In the genomic region with DNA sequence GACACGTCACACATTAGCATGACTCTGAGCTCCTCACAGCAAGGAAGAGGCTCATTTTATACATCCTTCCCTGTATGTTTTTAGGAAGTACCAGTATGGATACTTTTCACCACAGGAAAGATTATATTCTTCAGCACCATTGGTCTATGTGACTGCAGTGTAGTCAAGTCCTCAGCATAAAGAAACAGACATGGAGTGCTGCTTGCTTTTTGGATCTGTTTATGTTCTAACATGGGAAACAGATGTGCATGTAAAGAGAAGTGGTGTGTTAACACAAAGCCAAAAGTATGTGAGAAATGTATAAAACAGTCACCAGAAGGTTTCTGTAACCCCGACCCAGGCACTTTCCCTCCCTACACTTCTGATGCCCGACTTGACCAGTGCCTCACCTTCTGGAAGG, we compare ENCODE assay signal across 32 mouse cellular contexts.
DNase-seq lines count a peak whose midpoint lies in the region; ATAC-seq and TF ChIP-seq lines count a peak whose summit lies in the region.
"Had no signal": no experiment of that assay in that cellular context is flagged by ENCODE, and none has a peak within 500 bp of the region (broad histone marks: within the 10 kb centered on the region; RNA-seq: fewer than 3 reads in every experiment).

No protein-coding gene starts in this region.

- no peak overlapping the region for H3K9ac ChIP-seq in embryonic facial prominence, embryonic 11.5 days (replicated peaks; ENCODE audit: low read length)
- no peak overlapping the region for H3K9ac ChIP-seq in embryonic facial prominence, embryonic 14.5 days (ENCODE audit: low read depth, low read length)
- H3K9ac ChIP-seq in limb, embryonic 14.5 days (ENCODE audit: low read depth, low read length, severe bottlenecking) = no peak overlapping the region
- H3K9ac ChIP-seq: forebrain, embryonic 13.5 days; heart, embryonic 13.5 days; hindbrain, embryonic 14.5 days had no signal

- no peak overlapping the region for H3K27ac ChIP-seq in embryonic facial prominence, embryonic 11.5 days (replicated peaks; ENCODE audit: low read depth, low read length)
- H3K27ac ChIP-seq in embryonic facial prominence, embryonic 10.5 days (replicated peaks) = no peak overlapping the region
- H3K27ac ChIP-seq in embryonic facial prominence, embryonic 14.5 days (replicated peaks; ENCODE audit: low read depth, low read length) = peak overlapping the region; percentile 61
- no peak overlapping the region for H3K27ac ChIP-seq in limb, embryonic 14.5 days (replicated peaks; ENCODE audit: low read depth, low read length)
- H3K27ac ChIP-seq: forebrain, embryonic 10.5 days; forebrain, embryonic 13.5 days; gastrocnemius, adult 2 months; heart, adult 2 months; heart, embryonic 10.5 days; heart, embryonic 13.5 days; hindbrain, embryonic 14.5 days; hindbrain, postnatal 0 days had no signal

- intact Hi-C loops in left cerebral cortex, postnatal 25 days (cut with DNase I) = no loop called here

- peak; percentile 35 for DNase-seq in embryonic facial prominence, embryonic 11.5 days (ENCODE audit: low spot score)
- DNase-seq in embryonic facial prominence, embryonic 10.5 days (ENCODE audit: low spot score) = no peak
- DNase-seq in embryonic facial prominence, embryonic 14.5 days (ENCODE audit: low spot score) = peak; percentile 55
- peak; percentile 34 for DNase-seq in forelimb bud, embryonic 11.5 days (ENCODE audit: low read depth, low spot score)
- DNase-seq in limb, embryonic 14.5 days (ENCODE audit: low spot score) = peak; percentile 46
- no peak for DNase-seq in gastrocnemius, postnatal 25 days
- no peak for DNase-seq in left cerebral cortex, postnatal 25 days (ENCODE audit: low spot score in 2 of 2)
- DNase-seq in urinary bladder, adult 2 months (ENCODE audit: low spot score) = no peak
- DNase-seq: adrenal gland, postnatal 10 days; adrenal gland, postnatal 36 days; cerebellum, adult 11-12 months; cerebellum, adult 8-10 months; cerebellum, postnatal 10 days; cerebellum, postnatal 36 days; embryo, embryonic 11 days; gastrocnemius, adult 2 months; gastrocnemius, postnatal 36 days; heart, adult 2 months; heart, postnatal 14 days; heart, postnatal 4 days had no signal

- H3K27me3 ChIP-seq in embryonic facial prominence, embryonic 11.5 days (ENCODE audit: control insufficient read depth, insufficient read depth, low read length) = no peaks in the 10 kb centered on the region
- H3K27me3 ChIP-seq in embryonic facial prominence, embryonic 10.5 days (replicated peaks; ENCODE audit: low read depth, poor library complexity, severe bottlenecking) = no peaks in the 10 kb centered on the region
- no peaks in the 10 kb centered on the region for H3K27me3 ChIP-seq in embryonic facial prominence, embryonic 14.5 days (replicated peaks; ENCODE audit: control insufficient read depth, insufficient read depth, low read length)
- H3K27me3 ChIP-seq in limb, embryonic 14.5 days (ENCODE audit: control insufficient read depth, insufficient read depth, low read length) = no peaks in the 10 kb centered on the region
- H3K27me3 ChIP-seq: CH12.LX; forebrain, embryonic 13.5 days; heart, embryonic 13.5 days; Patski had no signal

- no peak overlapping the region for H3K4me3 ChIP-seq in embryonic facial prominence, embryonic 11.5 days (ENCODE audit: low read depth, low read length)
- H3K4me3 ChIP-seq in embryonic facial prominence, embryonic 10.5 days = no peak overlapping the region
- H3K4me3 ChIP-seq in embryonic facial prominence, embryonic 14.5 days (ENCODE audit: low read depth, low read length) = no peak overlapping the region
- H3K4me3 ChIP-seq in limb, embryonic 14.5 days (replicated peaks; ENCODE audit: low read length) = no peak overlapping the region
- H3K4me3 ChIP-seq: forebrain, embryonic 10.5 days; forebrain, embryonic 13.5 days; gastrocnemius, adult 2 months; heart, adult 2 months; heart, embryonic 10.5 days; heart, embryonic 13.5 days had no signal

- no peaks in the 10 kb centered on the region for H3K9me3 ChIP-seq in embryonic facial prominence, embryonic 11.5 days (replicated peaks; ENCODE audit: control insufficient read depth, low read length)
- H3K9me3 ChIP-seq in embryonic facial prominence, embryonic 10.5 days = no peaks in the 10 kb centered on the region
- H3K9me3 ChIP-seq in embryonic facial prominence, embryonic 14.5 days (ENCODE audit: control insufficient read depth, low read length) = no peaks in the 10 kb centered on the region
- no peaks in the 10 kb centered on the region for H3K9me3 ChIP-seq in limb, embryonic 14.5 days (ENCODE audit: control insufficient read depth, low read length)
- H3K9me3 ChIP-seq: forebrain, embryonic 10.5 days; forebrain, embryonic 13.5 days; heart, embryonic 10.5 days; heart, embryonic 13.5 days had no signal

- no peaks in the 10 kb centered on the region for H3K36me3 ChIP-seq in embryonic facial prominence, embryonic 11.5 days (replicated peaks; ENCODE audit: control insufficient read depth, insufficient read depth, low read depth, low read length)
- no peaks in the 10 kb centered on the region for H3K36me3 ChIP-seq in embryonic facial prominence, embryonic 10.5 days (replicated peaks)
- H3K36me3 ChIP-seq in embryonic facial prominence, embryonic 14.5 days (ENCODE audit: control insufficient read depth, insufficient read depth, low read length) = no peaks in the 10 kb centered on the region
- no peaks in the 10 kb centered on the region for H3K36me3 ChIP-seq in limb, embryonic 14.5 days (ENCODE audit: control insufficient read depth, insufficient read depth, low read length)
- H3K36me3 ChIP-seq: forebrain, embryonic 10.5 days; G1E; heart, embryonic 10.5 days; heart, embryonic 13.5 days had no signal

- 40% methylated on average over 3 of the region's 3 CpGs for WGBS in embryonic facial prominence, embryonic 11.5 days
- 67% methylated on average over 3 of the region's 3 CpGs for WGBS in embryonic facial prominence, embryonic 10.5 days
- WGBS in embryonic facial prominence, embryonic 14.5 days = 41% methylated on average over 3 of the region's 3 CpGs
- WGBS in limb, embryonic 14.5 days = 30% methylated on average over 3 of the region's 3 CpGs

- no peak for TF ChIP-seq POLR2A in limb, embryonic 14.5 days (IDR thresholded peaks at IDR 0.05; ENCODE audit: borderline replicate concordance, extremely low read depth, insufficient read depth, insufficient read length)

- H3K4me2 ChIP-seq in embryonic facial prominence, embryonic 11.5 days (ENCODE audit: low read depth, low read length) = no peak overlapping the region
- H3K4me2 ChIP-seq in embryonic facial prominence, embryonic 14.5 days (ENCODE audit: low read depth, low read length) = no peak overlapping the region
- no peak overlapping the region for H3K4me2 ChIP-seq in limb, embryonic 14.5 days (replicated peaks; ENCODE audit: low read depth, low read length, severe bottlenecking)
- H3K4me2 ChIP-seq: forebrain, embryonic 13.5 days; heart, embryonic 13.5 days; hindbrain, embryonic 14.5 days had no signal

- 0 out of 2 replicates have a peak, but pooled peaks have one; percentile 44 for ATAC-seq in embryonic facial prominence, embryonic 11.5 days (replicated peaks; ENCODE audit: insufficient number of reproducible peaks, low FRiP score, low TSS enrichment, low read depth)
- ATAC-seq in embryonic facial prominence, embryonic 14.5 days (ENCODE audit: low read depth) = no peak
- ATAC-seq in limb, embryonic 14.5 days (ENCODE audit: low FRiP score, low read depth) = no peak
- ATAC-seq: forebrain, embryonic 13.5 days; forebrain, embryonic 16.5 days; hindbrain, postnatal 0 days; inflammation-experienced regulatory T-cells, adult 6 months; intestine, postnatal 0 days; Patski had no signal

- H3K4me1 ChIP-seq in embryonic facial prominence, embryonic 11.5 days (ENCODE audit: control insufficient read depth, insufficient read depth, low read length) = no peaks in the 10 kb centered on the region
- peaks cover 8% of the 10 kb centered on the region; the same call in 1 of the 2 replicates for H3K4me1 ChIP-seq in embryonic facial prominence, embryonic 10.5 days
- H3K4me1 ChIP-seq in embryonic facial prominence, embryonic 14.5 days (ENCODE audit: control insufficient read depth, insufficient read depth, low read length) = peaks cover 7% of the 10 kb centered on the region
- peaks cover 16% of the 10 kb centered on the region for H3K4me1 ChIP-seq in limb, embryonic 14.5 days (ENCODE audit: control insufficient read depth, insufficient read depth, low read length)
- H3K4me1 ChIP-seq: forebrain, embryonic 10.5 days; forebrain, embryonic 13.5 days; heart, embryonic 10.5 days had no signal

Comparison
In these comparisons a context has a peak if more than half of its experiments do, and no peak if none do; other contexts are left out.
1. DNase-seq: peak in embryonic facial prominence, embryonic 11.5 days (single experiment), embryonic facial prominence, embryonic 14.5 days (single experiment), forelimb bud, embryonic 11.5 days (single experiment) and limb, embryonic 14.5 days (single experiment); none in embryonic facial prominence, embryonic 10.5 days (single experiment), gastrocnemius, postnatal 25 days (single experiment), left cerebral cortex, postnatal 25 days (0 of 2) and urinary bladder, adult 2 months (single experiment).